Mouse (Mus musculus) macrophage (primary cell): ENCODE measurements around the gene Gm19935. TPM values are rescaled to one million over a fixed set of nuclear protein-coding genes. Genes with fewer than 3 reads are reported as not detected.

Source experiments
- H3K27ac ChIP-seq: fragments of 350-480 bp; formaldehyde crosslinking; 2 replicates; pipeline ENCODE4 v1.9.0; 2021
- H3K36me3 ChIP-seq: fragments of 350-480 bp; formaldehyde crosslinking; 2 replicates; pipeline ENCODE4 v1.9.0; 2021; ENCODE audit errors: inconsistent target
- H3K4me3 ChIP-seq: fragments of 350-480 bp; formaldehyde crosslinking; 2 replicates; pipeline ENCODE4 v1.9.0; 2021; ENCODE audit errors: inconsistent target
- H3K79me2 ChIP-seq: fragments of 350-480 bp; formaldehyde crosslinking; 2 replicates; pipeline ENCODE4 v1.9.0; 2021; ENCODE audit errors: inconsistent target
- WGBS: methylation state at CpG from one replicate; pipeline ENCODE4 v1.1.7; 2026; ENCODE audit warnings: inconsistent platforms; ENCODE audit not compliant: missing documents; 5-methylcytosine and 5-hydroxymethylcytosine counted together
- polyA plus RNA-seq: library from polyadenylated mRNA; stranded (reverse); fragments of 250-400 nt; gene quantifications from 3 replicates; pipeline ENCODE4 v1.2.4, GENCODE M21; 2018; ENCODE audit warnings: inconsistent platforms

The Gm19935 gene
- polyA plus RNA-seq, 1 experiment from 2014 or later: not detected

GRCm38 (mm10) chr8:90819561-90820320 is 2.5 kb upstream of the Gm19935 start:
- Histone ChIP-seq H3K4me3 (no peak overlapping the region), H3K79me2 (no peaks in the 10 kb centered on the region), H3K36me3 (no peaks in the 10 kb centered on the region), H3K27ac (no peak overlapping the region)
- WGBS: 68% methylated on average over 9 of the region's 9 CpGs

GRCm38 (mm10) chr8:90816061-90816882 is 921 bp downstream of the Gm19935 start:
- H3K36me3 ChIP-seq: no peaks in the 10 kb centered on the region
- 92% methylated on average over 23 of the region's 23 CpGs for WGBS

GRCm38 (mm10) chr8:90813602-90814320 is 3.4 kb downstream of the Gm19935 start:
- no peak overlapping the region for H3K27ac ChIP-seq
- 98% methylated on average over 10 of the region's 10 CpGs for WGBS
- no peaks in the 10 kb centered on the region for H3K36me3 ChIP-seq
- no peaks in the 10 kb centered on the region for H3K79me2 ChIP-seq
- H3K4me3 ChIP-seq: no peak overlapping the region

More at GRCm38 (mm10) chr8:90816061-90816882, 921 bp downstream of the Gm19935 start:
- no peak overlapping the region for H3K4me3 ChIP-seq
- no peak overlapping the region for H3K27ac ChIP-seq
- H3K79me2 ChIP-seq: no peaks in the 10 kb centered on the region

GRCm38 (mm10) chr8:90799473-90799872 is 17.7 kb downstream of the Gm19935 start:
- no peaks in the 10 kb centered on the region for H3K79me2 ChIP-seq
- WGBS: 94% methylated on average over 5 of the region's 5 CpGs
- no peak overlapping the region for H3K27ac ChIP-seq
- H3K4me3 ChIP-seq: no peak overlapping the region
- H3K36me3 ChIP-seq: no peaks in the 10 kb centered on the region

GRCm38 (mm10) chr8:90794990-90795861 is 22.0 kb downstream of the Gm19935 start:
- WGBS: 5% methylated on average over 11 of the region's 12 CpGs
- H3K36me3 ChIP-seq: no peaks in the 10 kb centered on the region
- H3K27ac ChIP-seq: peak overlapping the region; percentile 37; the same call in 1 of the 2 replicates
- H3K4me3 ChIP-seq: peak overlapping the region; percentile 20; the same call in 1 of the 2 replicates
- no peaks in the 10 kb centered on the region for H3K79me2 ChIP-seq

- H3K27ac ChIP-seq: no peak overlapping the region
Observed at GRCm38 (mm10) chr8:90793710-90794109, 23.5 kb downstream of the Gm19935 start.

GRCm38 (mm10) chr8:90791616-90792015 is 25.6 kb downstream of the Gm19935 start:
- Histone ChIP-seq H3K4me3 (no peak overlapping the region), H3K36me3 (no peaks in the 10 kb centered on the region), H3K27ac (no peak overlapping the region), H3K79me2 (no peaks in the 10 kb centered on the region)
- WGBS: 100% methylated on average over 1 of the region's 1 CpGs

More at GRCm38 (mm10) chr8:90793710-90794109, 23.5 kb downstream of the Gm19935 start:
- H3K36me3 ChIP-seq: no peaks in the 10 kb centered on the region
- WGBS: 6% methylated on average over 3 of the region's 3 CpGs
- H3K79me2 ChIP-seq: no peaks in the 10 kb centered on the region
- no peak overlapping the region for H3K4me3 ChIP-seq

GRCm38 (mm10) chr8:90769791-90770190 is 47.4 kb downstream of the Gm19935 start:
- no peaks in the 10 kb centered on the region for H3K79me2 ChIP-seq
- no peak overlapping the region for H3K27ac ChIP-seq
- WGBS: 78% methylated on average over 5 of the region's 5 CpGs
- no peaks in the 10 kb centered on the region for H3K36me3 ChIP-seq
- no peak overlapping the region for H3K4me3 ChIP-seq

Other genes starting within 250 kb of the Gm19935 start
- gene Chd9, start 11.0 kb upstream of the Gm19935 start, polyA plus RNA-seq: 91.6 to 141 TPM (median 130 TPM) in 3 replicates